Mouse (Mus musculus): Measurements from ENCODE around the gene Olfr99. TPM values are rescaled to one million over a fixed set of nuclear protein-coding genes. Genes with fewer than 3 reads are reported as not detected.

Gene Olfr99
- polyA plus RNA-seq (2017; shearing (Covaris generic)), result 2.2 TPM

DNA sequence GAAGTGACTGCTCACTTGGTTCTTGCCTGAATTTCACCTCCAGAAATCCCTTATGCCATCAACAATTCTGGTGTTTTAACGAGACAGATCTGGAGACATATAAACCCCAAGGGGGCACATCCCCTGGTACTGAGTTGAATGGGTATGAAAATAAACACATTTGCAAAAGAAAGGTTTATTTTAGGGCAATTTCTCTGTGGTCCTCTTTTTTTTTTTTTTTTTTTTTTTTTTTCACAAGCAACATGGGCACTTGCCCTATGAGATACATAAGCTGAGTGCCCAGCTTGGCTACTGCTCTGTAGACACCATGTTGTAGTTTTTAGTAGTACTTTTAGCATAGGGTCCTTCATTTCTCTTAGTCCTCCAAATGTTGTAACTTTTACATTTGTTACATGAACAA, at the start of gene Olfr99:
Olfr99 (minus strand) TSS at position 101 of the 400 bp plus-strand sequence.

DNA sequence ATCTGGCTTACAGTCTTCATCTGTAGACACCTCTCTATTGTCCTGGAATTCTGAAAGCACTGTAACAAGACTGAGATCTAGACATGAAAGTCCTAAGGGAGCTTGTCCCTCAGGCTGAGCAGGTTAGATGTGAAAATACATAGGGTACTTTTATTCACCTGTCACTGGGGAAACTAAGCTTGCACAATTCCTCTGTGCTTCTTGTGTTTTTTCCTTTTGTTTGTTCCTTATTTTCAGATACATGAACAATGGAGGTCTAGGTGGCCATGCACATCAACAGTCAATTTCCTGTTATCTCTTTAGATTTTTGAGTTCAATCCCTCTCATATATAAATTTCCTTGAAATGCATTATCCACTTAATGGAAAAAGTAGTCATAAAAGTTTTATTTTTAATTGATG, 33.7 kb upstream of the Olfr99 start, which contains the start of gene Olfr102:
Olfr102 (minus strand) TSS at position 101 of the 400 bp plus-strand sequence.

GRCm38 (mm10) chr17:37304213-37304612, 21.0 kb upstream of the Olfr99 start, which contains the start of gene Olfr101:
Gene Olfr101, minus strand, starts transcription at chr17:37304313.

GRCm38 (mm10) chr17:37270058-37270701, 13.1 kb downstream of the Olfr99 start, which contains the start of gene H2-M3:
Gene H2-M3, plus strand, starts transcription at chr17:37270220.

GRCm38 (mm10) chr17:37263626-37264025, 19.6 kb downstream of the Olfr99 start, which contains the start of gene Olfr98:
Gene Olfr98, minus strand, starts transcription at chr17:37263749.

DNA sequence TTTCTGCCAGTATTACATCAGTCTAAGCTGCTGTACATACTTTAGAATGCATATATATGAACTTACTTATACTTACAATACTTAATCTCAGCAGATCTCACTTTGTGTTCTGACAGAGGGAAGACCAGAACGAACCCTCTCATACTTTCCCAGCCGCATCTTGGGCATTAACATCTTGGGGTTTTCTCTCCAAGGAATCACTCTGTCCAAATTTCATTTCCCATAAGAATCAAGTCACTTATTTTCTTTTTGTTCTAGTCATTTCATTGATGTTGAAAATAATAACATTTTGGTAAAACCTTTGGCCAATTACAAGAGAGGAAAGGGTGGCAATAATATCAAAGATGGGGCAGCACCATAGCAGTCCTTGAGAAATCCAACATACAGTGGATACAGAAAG, 46.0 kb downstream of the Olfr99 start, which contains the start of gene Olfr97:
Olfr97 (minus strand) TSS at position 101 of the 400 bp plus-strand sequence.

Other genes with a start within 250 kb of the Olfr99 start
- gene Gabbr1, start 237.5 kb downstream of the Olfr99 start, polyA plus RNA-seq (2017; shearing (Covaris generic)), result 14.8 TPM
- not detected for gene Olfr90, start 195.0 kb downstream of the Olfr99 start, polyA plus RNA-seq (2017; shearing (Covaris generic))
- not detected for gene Olfr91, start 185.2 kb downstream of the Olfr99 start, polyA plus RNA-seq (2017; shearing (Covaris generic))
- gene Olfr92, start 163.4 kb downstream of the Olfr99 start, polyA plus RNA-seq (2017; shearing (Covaris generic)), result not detected
- gene Olfr93, start 122.0 kb downstream of the Olfr99 start, polyA plus RNA-seq (2017; shearing (Covaris generic)), result not detected
- gene Ubd, start 89.6 kb downstream of the Olfr99 start, polyA plus RNA-seq (2017; shearing (Covaris generic)), result not detected
- not detected for gene Olfr94, start 82.5 kb downstream of the Olfr99 start, polyA plus RNA-seq (2017; shearing (Covaris generic))
- gene Olfr95, start 70.3 kb downstream of the Olfr99 start, polyA plus RNA-seq (2017; shearing (Covaris generic)), result not detected
- not detected for gene Olfr96, start 63.3 kb downstream of the Olfr99 start, polyA plus RNA-seq (2017; shearing (Covaris generic))
- not detected for gene Olfr97, start 46.1 kb downstream of the Olfr99 start, polyA plus RNA-seq (2017; shearing (Covaris generic))
- gene Olfr98, start 19.7 kb downstream of the Olfr99 start, polyA plus RNA-seq (2017; shearing (Covaris generic)), result not detected
- gene H2-M3, start 13.2 kb downstream of the Olfr99 start, polyA plus RNA-seq (2017; shearing (Covaris generic)), result 86.2 TPM
- not detected for gene Olfr101, start 20.9 kb upstream of the Olfr99 start, polyA plus RNA-seq (2017; shearing (Covaris generic))
- gene Olfr102, start 33.6 kb upstream of the Olfr99 start, polyA plus RNA-seq (2017; shearing (Covaris generic)), result not detected
- not detected for gene Olfr103, start 56.2 kb upstream of the Olfr99 start, polyA plus RNA-seq (2017; shearing (Covaris generic))
- not detected for gene Olfr104-ps, start 76.1 kb upstream of the Olfr99 start, polyA plus RNA-seq (2017; shearing (Covaris generic))
- gene Olfr105-ps, start 95.6 kb upstream of the Olfr99 start, polyA plus RNA-seq (2017; shearing (Covaris generic)), result not detected
- not detected for gene Olfr106-ps, start 106.9 kb upstream of the Olfr99 start, polyA plus RNA-seq (2017; shearing (Covaris generic))
- not detected for gene Olfr107, start 115.8 kb upstream of the Olfr99 start, polyA plus RNA-seq (2017; shearing (Covaris generic))
- not detected for gene Olfr108, start 162.0 kb upstream of the Olfr99 start, polyA plus RNA-seq (2017; shearing (Covaris generic))
- gene Olfr109, start 175.5 kb upstream of the Olfr99 start, polyA plus RNA-seq (2017; shearing (Covaris generic)), result 0.10 TPM
- gene H2-M2, start 200.1 kb upstream of the Olfr99 start, polyA plus RNA-seq (2017; shearing (Covaris generic)), result not detected
- gene Olfr110, start 209.0 kb upstream of the Olfr99 start, polyA plus RNA-seq (2017; shearing (Covaris generic)), result not detected
- not detected for gene Olfr111, start 224.6 kb upstream of the Olfr99 start, polyA plus RNA-seq (2017; shearing (Covaris generic))